Mouse (Mus musculus) testis, adult 2 months (tissue): ENCODE data around the gene Zfp219.
A peak's percentile ranks its signal among the peaks of the same experiment; 100 is the strongest.

Experiments used
- CTCF ChIP-seq: fragments of 200-500 bp; IDR thresholded peaks from 2 replicates; pipeline ENCODE4 v1.5.1; 2012; ENCODE audit warnings: low read depth, mild to moderate bottlenecking, inconsistent platforms, low read length, moderate library complexity; ENCODE audit not compliant: control insufficient read depth, insufficient read depth, insufficient replicate concordance
- POLR2A ChIP-seq: fragments of 200-500 bp; IDR thresholded peaks from 2 replicates; pipeline ENCODE4 v1.6.1; 2012; ENCODE audit warnings: low read depth, mild to moderate bottlenecking, inconsistent platforms, low read length, moderate library complexity; ENCODE audit not compliant: control insufficient read depth

GRCm38 (mm10) chr14:52020486-52021137 is at the start of gene Zfp219:
- TF ChIP-seq CTCF (peak; percentile 54; the same call in 1 of the 2 replicates), POLR2A (peak; percentile 74; the same call in 1 of the 2 replicates)
